Mouse (Mus musculus) cerebellum, adult 2 months (tissue): ENCODE data around the gene Gpr156.

Source experiments
- CTCF ChIP-seq: fragments of 200-500 bp; IDR thresholded peaks from 2 replicates; pipeline ENCODE4 v1.5.1; 2011; ENCODE audit warnings: low read depth, mild to moderate bottlenecking, control low read depth, low read length, moderate library complexity, borderline replicate concordance; ENCODE audit not compliant: insufficient read depth
- POLR2A ChIP-seq: fragments of 200-500 bp; IDR thresholded peaks from 2 replicates; pipeline ENCODE4 v1.6.1; 2011; ENCODE audit warnings: low read length, control low read depth, borderline replicate concordance; ENCODE audit not compliant: insufficient read depth

DNA sequence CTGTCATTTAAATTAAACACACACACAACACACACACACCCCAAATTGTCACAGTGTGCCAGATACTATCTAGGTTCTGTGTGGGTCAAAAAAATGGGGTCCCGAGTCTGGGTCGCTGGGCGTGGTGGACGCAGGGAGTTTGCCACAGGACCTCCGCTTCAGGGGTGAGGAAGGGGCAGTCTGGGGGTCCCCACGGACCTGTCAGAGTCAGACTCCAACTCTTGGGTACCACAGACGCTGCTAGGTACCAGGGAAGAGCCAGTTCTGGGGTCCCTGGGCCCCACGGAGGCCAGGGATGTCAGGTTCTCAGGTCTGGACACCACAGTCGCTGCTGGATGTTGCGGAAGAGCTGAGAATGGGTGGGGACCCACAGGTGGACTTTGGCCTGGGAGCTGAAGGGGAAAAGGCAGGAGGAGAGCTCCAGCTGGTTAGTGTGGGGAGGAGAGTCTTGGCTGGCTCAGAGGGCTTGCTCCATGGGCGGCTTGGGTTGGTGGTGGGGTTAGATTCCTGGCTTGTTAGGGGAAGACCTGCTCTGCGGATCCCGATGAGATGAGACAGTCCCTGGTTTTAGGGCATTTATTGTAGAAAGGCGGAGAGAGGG lies 39.9 kb downstream of the Gpr156 start:
- no peak for TF ChIP-seq POLR2A
- no peak for TF ChIP-seq CTCF
